Mouse (Mus musculus) C2C12 (cell line): ENCODE data around the gene A4galt.

ENCODE experiments used
- CTCF ChIP-seq: IDR thresholded peaks from one replicate; pipeline ENCODE4 v1.5.1; 2011; ENCODE audit not compliant: control insufficient read depth, insufficient read depth, insufficient read length
- FOSL1 ChIP-seq: IDR thresholded peaks from one replicate; pipeline ENCODE4 v1.8.0; 2011; ENCODE audit warnings: mild to moderate bottlenecking, low read length; ENCODE audit not compliant: poor library complexity, insufficient read depth, severe bottlenecking

DNA sequence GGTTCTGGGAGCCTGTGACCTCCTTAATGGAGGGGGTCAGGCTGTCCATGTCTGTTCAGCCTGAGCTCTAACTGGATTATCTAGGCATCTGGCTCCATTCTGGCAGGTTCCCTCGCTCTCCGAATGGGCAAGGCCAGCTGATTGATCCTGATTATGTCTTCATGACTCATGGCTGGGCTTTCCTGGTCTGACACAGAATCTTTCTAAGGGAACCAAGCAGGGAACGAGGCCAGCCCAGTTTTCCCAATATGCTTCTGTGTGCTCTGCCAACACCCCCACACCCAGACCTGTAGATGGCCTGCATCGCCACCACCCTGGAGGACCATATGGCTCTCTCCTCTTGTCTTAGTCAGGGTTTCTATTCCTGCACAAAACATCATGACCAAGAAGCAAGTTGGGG lies 25.9 kb upstream of the A4galt start:
- TF ChIP-seq CTCF: no peak
- TF ChIP-seq FOSL1: no peak
